Mouse (Mus musculus) midbrain, embryonic 11.5 days (tissue): ENCODE data around the gene Fam83d. TPM values are rescaled to one million over a fixed set of nuclear protein-coding genes. Genes with fewer than 3 reads are reported as not detected.

Source experiments
- ATAC-seq: fragments of 200-750 bp; cut with Nextera tagmentation; 2 replicates; pipeline ENCODE4 v1.8.0; 2017; ENCODE audit warnings: moderate TSS enrichment, moderate library complexity; ENCODE audit not compliant: low FRiP score
- DNase-seq: peaks from one replicate; pipeline ENCODE4 v3.0.0; 2015; ENCODE audit warnings: low spot score; ENCODE audit errors: missing footprints
- H3K27ac ChIP-seq: fragments of 300-500 bp; sonication (generic); 2 replicates; pipeline ENCODE4 v1.5.1; 2014; ENCODE audit warnings: low read depth, low read length
- H3K27me3 ChIP-seq: fragments of 300-500 bp; sonication (generic); 2 replicates; pipeline ENCODE4 v1.6.1; 2014; ENCODE audit warnings: mild to moderate bottlenecking, low read length, moderate library complexity, mixed read lengths; ENCODE audit not compliant: control insufficient read depth, insufficient read depth
- H3K36me3 ChIP-seq: fragments of 300-500 bp; sonication (generic); 2 replicates; pipeline ENCODE4 v1.6.1; 2014; ENCODE audit warnings: mild to moderate bottlenecking, low read length, moderate library complexity, mixed read lengths; ENCODE audit not compliant: control insufficient read depth, insufficient read depth
- H3K4me1 ChIP-seq: fragments of 300-500 bp; sonication (generic); 2 replicates; pipeline ENCODE4 v1.6.1; 2014; ENCODE audit warnings: low read length; ENCODE audit not compliant: control insufficient read depth, insufficient read depth
- H3K4me2 ChIP-seq: fragments of 300-500 bp; sonication (generic); 2 replicates; pipeline ENCODE4 v1.6.1; 2014; ENCODE audit warnings: mild to moderate bottlenecking, moderate library complexity
- H3K4me3 ChIP-seq: fragments of 300-500 bp; sonication (generic); 2 replicates; pipeline ENCODE4 v1.5.1; 2014; ENCODE audit warnings: low read depth, low read length
- H3K9ac ChIP-seq: fragments of 300-500 bp; sonication (generic); 2 replicates; pipeline ENCODE4 v1.6.1; 2014; ENCODE audit warnings: low read length
- H3K9me3 ChIP-seq: fragments of 300-500 bp; sonication (generic); 2 replicates; pipeline ENCODE4 v1.6.1; 2016; ENCODE audit warnings: low read length; ENCODE audit not compliant: control insufficient read depth
- WGBS: fragments of 180-500 bp; shearing (Covaris S2); extraction: QIAGEN DNeasy Blood & Tissue Kit; methylation state at CpG from one replicate; pipeline ENCODE4 v1.1.7; 2014; 5-methylcytosine and 5-hydroxymethylcytosine counted together
- microRNA-seq: library from miRNA; unstranded; fragments of <30 nt; microRNA quantifications from one replicate; pipeline ENCODE4, GENCODE M21; 2017
- polyA plus RNA-seq: library from polyadenylated mRNA; unstranded; fragments of >200 nt; fragmentation: Nextera tagmentation; extraction: Ambion mirVana; gene quantifications from 2 replicates; pipeline ENCODE4 v1.2.1, GENCODE M21; 2014

Gene Fam83d
- polyA plus RNA-seq, 1 experiment from 2014 or later, result 48.8 TPM

DNA sequence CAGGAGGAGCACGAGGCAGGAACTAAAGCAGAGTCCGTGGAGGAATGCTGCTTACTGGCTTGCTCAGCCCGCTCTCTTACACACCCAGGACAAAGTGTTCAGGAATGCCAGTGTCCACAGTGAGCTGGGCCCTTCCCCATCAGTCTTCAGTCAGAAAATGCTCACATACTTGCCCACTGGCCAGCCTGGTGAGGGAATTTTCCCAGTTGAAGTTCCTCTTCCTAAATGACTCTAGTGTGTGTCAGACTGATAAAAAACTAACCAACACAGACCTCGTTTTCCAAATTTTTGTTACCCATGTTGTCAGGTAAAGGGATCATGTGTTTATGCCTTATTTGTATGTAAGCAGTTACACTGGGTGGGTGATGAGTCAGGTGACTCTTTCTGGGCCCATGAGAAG is 48.3 kb downstream of the Fam83d start:
- no peaks in the 10 kb centered on the region for H3K27me3 ChIP-seq
- H3K4me2 ChIP-seq, result no peak overlapping the region
- DNase-seq (no peak), ATAC-seq (no peak)
- H3K4me3 ChIP-seq, result no peak overlapping the region
- 90% methylated on average over 4 of the region's 4 CpGs for WGBS
- no peaks in the 10 kb centered on the region for H3K9me3 ChIP-seq
- no peak overlapping the region for H3K9ac ChIP-seq
- H3K4me1 ChIP-seq, result no peaks in the 10 kb centered on the region
- H3K27ac ChIP-seq, result no peak overlapping the region
- no peaks in the 10 kb centered on the region for H3K36me3 ChIP-seq

DNA sequence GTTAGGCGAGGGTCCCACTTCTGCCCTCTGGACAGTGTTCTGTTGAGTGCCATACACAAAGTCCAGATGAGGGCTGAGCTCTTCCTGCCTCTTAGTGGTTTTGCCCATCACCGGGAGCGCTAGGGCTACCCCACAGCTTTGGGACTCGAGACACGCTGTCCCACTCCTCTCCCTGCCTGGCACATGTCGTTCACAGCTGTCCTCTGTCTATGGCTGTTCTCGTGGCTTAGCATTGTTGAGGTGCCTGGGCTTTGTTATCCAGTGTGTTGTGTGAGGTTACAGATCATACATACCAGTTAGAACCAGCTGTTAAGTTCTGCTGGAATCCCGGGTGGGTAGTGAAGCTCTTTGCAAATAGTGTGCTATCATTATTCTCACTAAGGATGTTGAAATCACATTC is 49.8 kb downstream of the Fam83d start:
- no peak overlapping the region for H3K4me3 ChIP-seq
- no peak overlapping the region for H3K4me2 ChIP-seq
- no peaks in the 10 kb centered on the region for H3K9me3 ChIP-seq
- no peak overlapping the region for H3K27ac ChIP-seq
- 88% methylated on average over 8 of the region's 8 CpGs for WGBS
- H3K4me1 ChIP-seq, result no peaks in the 10 kb centered on the region
- DNase-seq (no peak), ATAC-seq (no peak)
- H3K27me3 ChIP-seq, result no peaks in the 10 kb centered on the region
- no peaks in the 10 kb centered on the region for H3K36me3 ChIP-seq
- H3K9ac ChIP-seq, result no peak overlapping the region

DNA sequence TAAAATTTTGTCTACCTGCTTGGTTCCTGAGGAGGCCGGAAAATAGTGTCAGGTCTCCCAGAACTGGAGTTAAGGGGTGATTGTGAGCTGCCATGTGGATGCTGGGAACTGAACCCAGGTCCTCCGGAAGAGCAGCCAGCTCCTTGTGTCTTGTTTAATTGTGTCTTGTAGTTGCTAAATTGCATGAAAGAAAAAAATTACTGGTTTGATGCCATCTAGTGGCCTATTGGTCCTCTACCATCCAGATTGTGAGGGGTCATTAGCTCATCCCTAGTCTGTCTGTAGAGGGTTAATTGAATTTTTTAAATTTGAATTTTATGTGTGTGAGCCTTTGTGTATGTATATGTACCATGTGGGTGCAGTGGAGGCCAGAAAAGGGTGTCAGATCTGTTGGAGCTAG is 60.2 kb downstream of the Fam83d start:
- DNase-seq, result peak; percentile 73
- 88% methylated on average over 2 of the region's 2 CpGs for WGBS
- H3K4me3 ChIP-seq, result no peak overlapping the region
- no peak overlapping the region for H3K27ac ChIP-seq
- no peaks in the 10 kb centered on the region for H3K36me3 ChIP-seq
- no peaks in the 10 kb centered on the region for H3K4me1 ChIP-seq
- no peak overlapping the region for H3K9ac ChIP-seq
- H3K9me3 ChIP-seq, result no peaks in the 10 kb centered on the region
- H3K4me2 ChIP-seq, result no peak overlapping the region
- H3K27me3 ChIP-seq, result no peaks in the 10 kb centered on the region
- no peak for ATAC-seq

DNA sequence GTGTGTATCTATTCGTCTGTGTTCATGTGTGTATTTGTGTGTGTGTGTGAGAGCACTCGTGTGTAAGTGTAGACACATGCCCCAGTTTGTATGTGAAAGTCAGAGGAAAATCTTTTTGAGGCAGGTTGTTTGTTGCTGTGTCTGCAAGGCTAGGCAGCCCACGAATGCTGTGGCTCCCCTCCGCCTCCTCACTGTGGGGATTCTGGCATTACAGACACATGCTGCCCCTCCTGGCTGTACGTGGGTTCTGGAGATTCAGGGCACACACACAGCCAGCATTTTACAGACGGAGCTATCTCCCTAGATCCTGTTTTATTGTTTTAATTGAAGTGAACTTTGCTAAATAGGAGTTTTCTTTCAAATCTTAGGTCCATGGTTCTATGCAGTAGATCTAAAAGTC is 61.9 kb downstream of the Fam83d start:
- Histone ChIP-seq H3K27me3 (no peaks in the 10 kb centered on the region), H3K27ac (no peak overlapping the region), H3K4me2 (no peak overlapping the region), H3K4me3 (no peak overlapping the region), H3K4me1 (no peaks in the 10 kb centered on the region), H3K36me3 (no peaks in the 10 kb centered on the region), H3K9ac (no peak overlapping the region), H3K9me3 (no peaks in the 10 kb centered on the region)
- ATAC-seq (no peak), DNase-seq (no peak)
- 83% methylated on average over 6 of the region's 6 CpGs for WGBS

DNA sequence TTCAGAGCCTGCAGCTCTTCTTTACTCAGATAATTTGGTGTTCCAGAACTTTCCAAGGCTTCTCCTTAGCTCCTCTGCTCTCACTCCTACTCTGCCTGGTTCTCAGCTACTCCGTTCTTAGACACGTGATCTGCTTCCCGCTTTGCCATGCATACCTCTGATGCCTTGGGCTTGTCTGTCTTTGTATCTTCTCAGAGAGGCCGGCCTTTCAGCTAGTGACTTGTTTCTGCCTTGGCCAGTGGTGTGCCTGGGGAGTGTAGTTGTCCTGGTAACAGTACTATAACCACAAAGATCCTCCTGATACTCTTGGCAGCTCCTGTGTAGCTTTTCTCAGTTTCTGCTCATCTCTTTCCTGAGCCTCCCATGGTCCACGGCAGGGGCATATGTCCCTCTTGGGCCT is 65.3 kb downstream of the Fam83d start:
- 74% methylated on average over 5 of the region's 5 CpGs for WGBS
- H3K9ac ChIP-seq, result no peak overlapping the region
- no peak overlapping the region for H3K27ac ChIP-seq

DNA sequence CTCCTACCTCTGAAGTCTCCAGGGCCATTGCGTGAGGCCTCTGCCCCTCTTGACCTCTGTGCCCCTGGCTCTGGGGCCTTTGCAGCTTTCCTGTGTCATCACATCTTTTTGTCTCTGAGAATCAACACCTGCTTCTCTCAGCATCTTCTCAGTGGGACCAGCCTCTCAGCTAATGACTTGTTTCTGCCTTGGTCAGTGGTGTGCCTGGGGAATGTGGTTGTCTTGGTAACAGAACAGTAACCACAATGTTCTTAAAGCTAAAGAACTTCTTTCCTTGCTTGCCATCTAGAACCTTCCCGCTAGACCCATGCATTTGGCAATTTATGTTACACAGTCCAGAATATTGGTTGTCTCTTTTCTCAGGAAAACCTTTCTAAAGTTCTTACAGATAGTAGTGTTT is 65.8 kb downstream of the Fam83d start:
- WGBS, result 67% methylated on average over 2 of the region's 2 CpGs
- Histone ChIP-seq H3K27ac (no peak overlapping the region), H3K36me3 (0 out of 2 replicates have a peak, but pooled peaks cover 2% of the 10 kb centered on the region), H3K4me1 (no peaks in the 10 kb centered on the region), H3K9me3 (no peaks in the 10 kb centered on the region), H3K27me3 (no peaks in the 10 kb centered on the region), H3K9ac (no peak overlapping the region), H3K4me3 (no peak overlapping the region), H3K4me2 (no peak overlapping the region)
- ATAC-seq (no peak), DNase-seq (no peak)

More for the DNA sequence above, 65.3 kb downstream of the Fam83d start:
- Histone ChIP-seq H3K4me3 (no peak overlapping the region), H3K9me3 (no peaks in the 10 kb centered on the region), H3K36me3 (0 out of 2 replicates have a peak, but pooled peaks cover 2% of the 10 kb centered on the region), H3K4me2 (no peak overlapping the region), H3K4me1 (no peaks in the 10 kb centered on the region), H3K27me3 (no peaks in the 10 kb centered on the region)
- DNase-seq (no peak), ATAC-seq (no peak)

Small RNAs within 50 kb of the gene (microRNA-seq; reads per million reads assigned to microRNA genes)
- not detected for gene Gm26141

Other genes starting within 250 kb of the Fam83d start
- 1.9 and 2.3 TPM in 2 replicates for gene Slc32a1, start 157.3 kb upstream of the Fam83d start, polyA plus RNA-seq
- gene Actr5, start 143.2 kb upstream of the Fam83d start, polyA plus RNA-seq, result 15.3 and 16.0 TPM in 2 replicates
- 3.2 and 3.3 TPM in 2 replicates for gene Ppp1r16b, start 102.7 kb upstream of the Fam83d start, polyA plus RNA-seq
- 16.1 and 18.3 TPM in 2 replicates for gene Dhx35, start 26.7 kb downstream of the Fam83d start, polyA plus RNA-seq